Mouse (Mus musculus) limb, embryonic 13.5 days (tissue): Measurements from ENCODE around the gene Pdgfb. TPM values are rescaled to one million over a fixed set of nuclear protein-coding genes. Genes with fewer than 3 reads are reported as not detected.
A peak's percentile ranks its signal among the peaks of the same experiment; 100 is the strongest.

Experiments
- ATAC-seq: fragments of 200-750 bp; cut with Nextera tagmentation; 2 replicates; pipeline ENCODE4 v1.8.0; 2017; ENCODE audit warnings: low read depth, moderate number of reproducible peaks, moderate TSS enrichment; ENCODE audit not compliant: low FRiP score
- H3K27ac ChIP-seq: fragments of 300-500 bp; sonication (generic); 2 replicates; pipeline ENCODE4 v1.5.1; 2015; ENCODE audit warnings: inconsistent platforms, mild to moderate bottlenecking, moderate library complexity
- H3K27me3 ChIP-seq: fragments of 300-500 bp; sonication (generic); 2 replicates; pipeline ENCODE4 v1.6.1; 2015; ENCODE audit warnings: mild to moderate bottlenecking, inconsistent platforms
- H3K36me3 ChIP-seq: fragments of 300-500 bp; sonication (generic); 2 replicates; pipeline ENCODE4 v1.6.1; 2015; ENCODE audit warnings: inconsistent platforms, mild to moderate bottlenecking, moderate library complexity
- H3K4me1 ChIP-seq: fragments of 300-500 bp; sonication (generic); 2 replicates; pipeline ENCODE4 v1.6.1; 2015; ENCODE audit warnings: inconsistent platforms
- H3K4me2 ChIP-seq: fragments of 300-500 bp; sonication (generic); replicated peaks from 2 replicates; pipeline ENCODE4 v1.6.1; 2015; ENCODE audit warnings: inconsistent platforms, mild to moderate bottlenecking, moderate library complexity
- H3K4me3 ChIP-seq: fragments of 300-500 bp; sonication (generic); 2 replicates; pipeline ENCODE4 v1.5.1; 2015; ENCODE audit warnings: moderate library complexity, mild to moderate bottlenecking, inconsistent platforms
- H3K9ac ChIP-seq: fragments of 300-500 bp; sonication (generic); 2 replicates; pipeline ENCODE4 v1.6.1; 2015; ENCODE audit warnings: mild to moderate bottlenecking, inconsistent platforms
- H3K9me3 ChIP-seq: fragments of 300-500 bp; sonication (generic); 2 replicates; pipeline ENCODE4 v1.6.1; 2016; ENCODE audit warnings: inconsistent platforms
- WGBS: fragments of 180-500 bp; shearing (Covaris S2); methylation state at CpG from one replicate; pipeline ENCODE4 v1.1.7; 2015; 5-methylcytosine and 5-hydroxymethylcytosine counted together
- polyA plus RNA-seq: library from polyadenylated mRNA; unstranded; fragments of >200 nt; fragmentation: Nextera tagmentation; extraction: Ambion mirVana; gene quantifications from 2 replicates; pipeline ENCODE4 v1.2.1, GENCODE M21; 2015

Pdgfb gene
- polyA plus RNA-seq, 1 experiment from 2014 or later = 3.2 TPM

DNA sequence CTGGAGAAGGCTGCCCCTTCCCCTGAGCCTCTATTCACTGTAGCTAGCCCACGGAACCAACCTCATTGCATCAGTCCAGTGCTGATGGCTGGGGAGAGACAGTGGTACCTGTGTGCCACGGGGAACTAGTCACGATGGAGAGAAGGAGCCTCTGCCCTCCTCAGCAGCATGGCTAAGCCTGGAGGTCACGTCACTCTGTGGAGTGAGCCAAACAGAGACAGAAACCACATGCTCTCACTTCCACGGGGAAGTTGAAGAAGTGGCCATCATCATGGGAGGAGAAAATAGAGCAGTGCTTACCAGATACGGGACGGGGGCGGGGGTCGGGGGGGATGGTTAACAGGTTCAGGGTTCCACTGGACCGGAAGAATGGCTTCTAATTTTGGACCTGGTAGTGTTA is 15.6 kb upstream of the Pdgfb start:
- H3K9me3 ChIP-seq = peaks cover 7% of the 10 kb centered on the region; the same call in 1 of the 2 replicates
- no peak overlapping the region for H3K4me2 ChIP-seq
- no peak overlapping the region for H3K4me3 ChIP-seq
- no peak for ATAC-seq
- no peaks in the 10 kb centered on the region for H3K27me3 ChIP-seq
- no peak overlapping the region for H3K27ac ChIP-seq
- H3K36me3 ChIP-seq = no peaks in the 10 kb centered on the region
- H3K9ac ChIP-seq = no peak overlapping the region
- 0 out of 2 replicates have a peak, but pooled peaks cover 7% of the 10 kb centered on the region for H3K4me1 ChIP-seq
- 92% methylated on average over 10 of the region's 10 CpGs for WGBS

GRCm38 (mm10) chr15:80028862-80029261 is 14.1 kb upstream of the Pdgfb start:
- no peak for ATAC-seq

GRCm38 (mm10) chr15:80026689-80027353 is 12.0 kb upstream of the Pdgfb start:
- no peaks in the 10 kb centered on the region for H3K36me3 ChIP-seq
- no peak overlapping the region for H3K4me3 ChIP-seq
- H3K9ac ChIP-seq = no peak overlapping the region
- H3K4me2 ChIP-seq = no peak overlapping the region
- H3K4me1 ChIP-seq = peaks cover 13% of the 10 kb centered on the region; the same call in 1 of the 2 replicates
- WGBS = 76% methylated on average over 14 of the region's 14 CpGs
- peaks cover 7% of the 10 kb centered on the region; the same call in 1 of the 2 replicates for H3K9me3 ChIP-seq
- no peak for ATAC-seq
- H3K27me3 ChIP-seq = no peaks in the 10 kb centered on the region
- H3K27ac ChIP-seq = no peak overlapping the region

More at GRCm38 (mm10) chr15:80028862-80029261, 14.1 kb upstream of the Pdgfb start:
- WGBS = 65% methylated on average over 5 of the region's 5 CpGs
- H3K27me3 ChIP-seq = no peaks in the 10 kb centered on the region
- peaks cover 13% of the 10 kb centered on the region; the same call in 1 of the 2 replicates for H3K4me1 ChIP-seq
- H3K9me3 ChIP-seq = peaks cover 7% of the 10 kb centered on the region; the same call in 1 of the 2 replicates
- no peak overlapping the region for H3K4me3 ChIP-seq
- no peaks in the 10 kb centered on the region for H3K36me3 ChIP-seq
- H3K4me2 ChIP-seq = no peak overlapping the region
- no peak overlapping the region for H3K9ac ChIP-seq
- H3K27ac ChIP-seq = no peak overlapping the region

DNA sequence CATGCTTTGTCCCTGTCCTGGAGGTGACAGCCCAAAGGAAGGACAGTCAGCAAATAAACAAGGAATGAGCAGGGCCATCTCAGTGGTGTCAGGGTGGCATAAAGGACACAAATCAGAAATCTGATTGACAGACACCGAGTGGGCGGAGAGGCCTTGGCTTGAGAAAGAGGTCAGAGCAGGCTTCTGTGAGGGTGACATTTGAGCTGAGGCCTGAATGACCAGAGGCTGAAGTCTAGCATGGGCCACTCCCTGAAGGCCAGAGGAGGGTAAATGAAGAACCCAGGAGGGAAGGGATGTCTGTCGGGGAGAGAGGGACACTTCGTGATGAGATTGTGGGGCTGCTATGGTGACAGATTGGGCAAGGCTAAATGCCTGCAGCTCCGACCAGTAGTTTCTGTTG is 11.3 kb upstream of the Pdgfb start:
- no peaks in the 10 kb centered on the region for H3K36me3 ChIP-seq
- H3K9ac ChIP-seq = no peak overlapping the region
- peaks cover 13% of the 10 kb centered on the region; the same call in 1 of the 2 replicates for H3K4me1 ChIP-seq
- H3K4me3 ChIP-seq = no peak overlapping the region
- no peak for ATAC-seq
- no peak overlapping the region for H3K4me2 ChIP-seq
- H3K27ac ChIP-seq = no peak overlapping the region
- 76% methylated on average over 5 of the region's 5 CpGs for WGBS
- H3K27me3 ChIP-seq = no peaks in the 10 kb centered on the region
- H3K9me3 ChIP-seq = peaks cover 4% of the 10 kb centered on the region; the same call in 1 of the 2 replicates

DNA sequence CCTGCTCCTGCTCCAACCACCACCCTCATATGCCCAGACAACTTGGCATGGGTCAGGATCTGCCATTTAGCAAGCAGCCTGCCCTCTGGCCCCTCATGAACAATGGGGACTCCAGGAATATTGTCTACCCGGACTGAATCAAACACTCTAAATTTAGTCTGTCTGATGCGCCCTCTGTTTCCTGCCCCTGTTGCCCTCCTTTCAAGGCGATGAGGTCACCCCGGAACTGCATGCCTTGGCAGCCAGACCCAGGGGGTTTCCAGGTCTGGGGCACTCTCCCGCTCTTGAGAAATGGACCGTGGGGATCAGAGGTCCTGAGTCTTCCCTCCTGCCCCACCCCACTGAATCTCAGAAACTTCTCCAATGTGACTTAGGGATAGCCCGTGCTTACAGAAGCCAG is 10.8 kb upstream of the Pdgfb start:
- WGBS = 77% methylated on average over 7 of the region's 7 CpGs
- Histone ChIP-seq H3K27ac (no peak overlapping the region), H3K27me3 (no peaks in the 10 kb centered on the region), H3K4me3 (no peak overlapping the region), H3K4me2 (no peak overlapping the region), H3K9ac (no peak overlapping the region), H3K4me1 (peaks cover 13% of the 10 kb centered on the region; the same call in 1 of the 2 replicates), H3K36me3 (no peaks in the 10 kb centered on the region), H3K9me3 (no peaks in the 10 kb centered on the region)
- no peak for ATAC-seq

- Histone ChIP-seq H3K4me2 (no peak overlapping the region), H3K27me3 (peaks cover 4% of the 10 kb centered on the region; the same call in 1 of the 2 replicates), H3K9me3 (no peaks in the 10 kb centered on the region), H3K4me3 (no peak overlapping the region), H3K36me3 (no peaks in the 10 kb centered on the region), H3K27ac (no peak overlapping the region; the same call in 1 of the 2 replicates), H3K4me1 (peaks cover 13% of the 10 kb centered on the region; the same call in 1 of the 2 replicates), H3K9ac (no peak overlapping the region)
- ATAC-seq = no peak
- WGBS = 41% methylated on average over 11 of the region's 11 CpGs
Observed at GRCm38 (mm10) chr15:80024331-80025313, 9.8 kb upstream of the Pdgfb start.

- WGBS = 64% methylated on average over 4 of the region's 4 CpGs
- H3K27ac ChIP-seq = no peak overlapping the region
- no peaks in the 10 kb centered on the region for H3K9me3 ChIP-seq
- peaks cover 6% of the 10 kb centered on the region; the same call in 1 of the 2 replicates for H3K4me1 ChIP-seq
- no peak for ATAC-seq
- peak overlapping the region; percentile 25; the same call in 1 of the 2 replicates for H3K9ac ChIP-seq
- no peak overlapping the region for H3K4me2 ChIP-seq
- H3K36me3 ChIP-seq = no peaks in the 10 kb centered on the region
- H3K4me3 ChIP-seq = no peak overlapping the region
- peaks cover 30% of the 10 kb centered on the region for H3K27me3 ChIP-seq
Observed at GRCm38 (mm10) chr15:80020516-80020915, 5.7 kb upstream of the Pdgfb start.

- Histone ChIP-seq H3K4me1 (peaks cover 11% of the 10 kb centered on the region), H3K27me3 (peaks cover 39% of the 10 kb centered on the region), H3K4me2 (no peak overlapping the region), H3K27ac (no peak overlapping the region; the same call in 1 of the 2 replicates), H3K9me3 (no peaks in the 10 kb centered on the region), H3K9ac (no peak overlapping the region), H3K36me3 (no peaks in the 10 kb centered on the region), H3K4me3 (no peak overlapping the region)
- 55% methylated on average over 4 of the region's 4 CpGs for WGBS
- ATAC-seq = no peak
Observed at GRCm38 (mm10) chr15:80019625-80020024, 4.8 kb upstream of the Pdgfb start.

DNA sequence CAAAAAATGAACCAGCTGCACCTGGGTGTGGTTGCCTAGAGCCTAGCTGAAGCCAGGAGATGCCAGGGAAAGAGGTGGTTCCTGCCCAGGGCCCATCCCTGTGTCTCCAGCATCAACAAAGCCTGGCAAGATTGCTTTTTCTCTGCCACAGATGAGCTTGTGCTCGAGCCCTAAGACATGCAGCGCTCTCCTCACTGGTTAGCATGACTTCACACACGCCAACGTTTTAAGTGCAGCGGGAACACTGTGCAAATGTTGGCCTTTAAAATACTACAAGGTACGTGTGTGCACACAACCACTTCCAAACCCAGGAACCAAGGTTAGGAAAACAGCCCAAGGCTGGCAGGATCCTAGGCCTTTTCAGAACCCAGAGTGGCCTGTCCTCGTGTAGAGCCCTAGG is 4.4 kb upstream of the Pdgfb start:
- no peak overlapping the region for H3K4me3 ChIP-seq
- H3K27ac ChIP-seq = no peak overlapping the region; the same call in 1 of the 2 replicates
- H3K36me3 ChIP-seq = no peaks in the 10 kb centered on the region
- peaks cover 11% of the 10 kb centered on the region for H3K4me1 ChIP-seq
- no peaks in the 10 kb centered on the region for H3K9me3 ChIP-seq
- WGBS = 77% methylated on average over 7 of the region's 7 CpGs
- ATAC-seq = no peak
- no peak overlapping the region for H3K4me2 ChIP-seq
- peaks cover 43% of the 10 kb centered on the region for H3K27me3 ChIP-seq
- H3K9ac ChIP-seq = no peak overlapping the region

DNA sequence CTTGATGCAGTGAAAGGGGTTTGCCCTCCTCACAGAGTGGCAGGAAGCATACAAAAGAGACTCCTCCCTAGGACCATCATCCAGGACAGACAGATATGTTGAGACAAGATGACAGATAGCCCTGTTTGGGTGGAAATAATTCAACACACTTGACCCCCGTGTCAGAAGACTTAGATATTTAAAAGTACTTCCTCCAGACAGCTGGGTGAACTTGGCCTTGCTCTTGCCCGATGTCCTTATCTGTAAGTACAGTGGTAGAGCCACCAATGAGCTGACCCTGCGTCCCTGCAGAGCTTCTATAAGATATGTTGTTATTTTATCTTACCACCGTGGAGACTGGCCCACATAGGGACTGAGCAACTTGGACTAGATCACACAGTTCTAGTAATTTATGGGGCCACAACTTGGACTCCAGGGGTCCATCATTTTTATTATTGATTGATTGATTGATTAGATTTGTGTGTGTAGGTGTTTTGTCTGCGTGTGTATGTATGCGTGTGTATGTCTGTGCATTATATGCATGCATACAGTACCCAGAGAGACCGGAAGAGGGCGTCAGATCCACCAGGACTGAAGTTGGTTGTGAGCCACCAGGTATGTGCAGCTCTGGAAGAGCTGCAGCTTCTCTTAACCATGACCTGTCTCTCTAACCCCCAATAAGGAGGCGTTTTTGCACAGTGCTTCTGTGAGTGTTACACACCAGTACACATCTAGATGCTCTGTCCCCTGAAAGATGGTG is 2.0 kb upstream of the Pdgfb start:
- Histone ChIP-seq H3K36me3 (no peaks in the 10 kb centered on the region), H3K4me1 (peaks cover 32% of the 10 kb centered on the region), H3K27ac (no peak overlapping the region), H3K27me3 (peaks cover 68% of the 10 kb centered on the region), H3K4me2 (no peak overlapping the region), H3K9ac (no peak overlapping the region), H3K9me3 (no peaks in the 10 kb centered on the region), H3K4me3 (no peak overlapping the region)
- WGBS = 86% methylated on average over 9 of the region's 9 CpGs
- no peak for ATAC-seq

- no peak overlapping the region for H3K27ac ChIP-seq
- peaks cover 81% of the 10 kb centered on the region for H3K27me3 ChIP-seq
- H3K9me3 ChIP-seq = no peaks in the 10 kb centered on the region
- H3K4me1 ChIP-seq = peaks cover 33% of the 10 kb centered on the region
- peak overlapping the region; percentile 97 for H3K4me2 ChIP-seq
- no peak for ATAC-seq
- 60% methylated on average over 7 of the region's 7 CpGs for WGBS
- no peaks in the 10 kb centered on the region for H3K36me3 ChIP-seq
- H3K4me3 ChIP-seq = peak overlapping the region; percentile 65; the same call in 1 of the 2 replicates
- no peak overlapping the region for H3K9ac ChIP-seq
Observed at GRCm38 (mm10) chr15:80015211-80015952, 605 bp upstream of the Pdgfb start.
